Mouse (Mus musculus): ENCODE measurements around the gene Mycn.

Gene Mycn

GRCm38 (mm10) chr12:12926975-12927527 lies 14.7 kb downstream of the Mycn start:
- no peak for DNase-seq (ENCODE audit: low read depth, low spot score)

- DNase-seq (ENCODE audit: low read depth, low spot score): no peak
Observed at GRCm38 (mm10) chr12:12924446-12924845, 17.3 kb downstream of the Mycn start.

GRCm38 (mm10) chr12:12920166-12921157 lies 21.3 kb downstream of the Mycn start:
- no peak for DNase-seq (ENCODE audit: low read depth, low spot score)

- DNase-seq (ENCODE audit: low read depth, low spot score): peak; percentile 39
Observed at GRCm38 (mm10) chr12:12916298-12916697, 25.4 kb downstream of the Mycn start.

GRCm38 (mm10) chr12:12910356-12910979 lies 31.2 kb downstream of the Mycn start:
- no peak for DNase-seq (ENCODE audit: low read depth, low spot score)

- no peak for DNase-seq (ENCODE audit: low read depth, low spot score)
Observed at GRCm38 (mm10) chr12:12909631-12910277, 32.0 kb downstream of the Mycn start.

GRCm38 (mm10) chr12:12906771-12907170 lies 34.9 kb downstream of the Mycn start:
- DNase-seq (ENCODE audit: low read depth, low spot score): peak; percentile 43

- DNase-seq (ENCODE audit: low read depth, low spot score): no peak
Observed at GRCm38 (mm10) chr12:12906321-12906720, 35.4 kb downstream of the Mycn start.

GRCm38 (mm10) chr12:12905117-12905516 lies 36.6 kb downstream of the Mycn start:
- DNase-seq (ENCODE audit: low read depth, low spot score): no peak

- peak; percentile 63 for DNase-seq (ENCODE audit: low read depth, low spot score)
Observed at GRCm38 (mm10) chr12:12904512-12904953, 37.2 kb downstream of the Mycn start.

- no peak for DNase-seq (ENCODE audit: low read depth, low spot score)
Observed at GRCm38 (mm10) chr12:12904086-12904485, 37.6 kb downstream of the Mycn start.

GRCm38 (mm10) chr12:12902403-12902802 lies 39.3 kb downstream of the Mycn start:
- no peak for DNase-seq (ENCODE audit: low read depth, low spot score)

- no peak for DNase-seq (ENCODE audit: low read depth, low spot score)
Observed at GRCm38 (mm10) chr12:12898356-12899126, 43.2 kb downstream of the Mycn start.

- no peak for DNase-seq (ENCODE audit: low read depth, low spot score)
Observed at GRCm38 (mm10) chr12:12893986-12894385, 47.7 kb downstream of the Mycn start.

- DNase-seq (ENCODE audit: low read depth, low spot score): no peak
Observed at GRCm38 (mm10) chr12:12886191-12886889, 55.4 kb downstream of the Mycn start.

Data from forelimb bud, embryonic 11.5 days (tissue).